Mouse (Mus musculus) cerebellum, adult 2 months (tissue): ENCODE measurements at regions not wholly inside any gene's neighbourhood (a gene's known extent, or its start where the extent isn't known, plus 50 kb on each side); places are given as distances from the start of the nearest gene placed in this dataset.

Experiments
- CTCF ChIP-seq: fragments of 200-500 bp; IDR thresholded peaks from 2 replicates; pipeline ENCODE4 v1.5.1; 2011; ENCODE audit warnings: low read depth, mild to moderate bottlenecking, control low read depth, low read length, moderate library complexity, borderline replicate concordance; ENCODE audit not compliant: insufficient read depth
- POLR2A ChIP-seq: fragments of 200-500 bp; IDR thresholded peaks from 2 replicates; pipeline ENCODE4 v1.6.1; 2011; ENCODE audit warnings: low read length, control low read depth, borderline replicate concordance; ENCODE audit not compliant: insufficient read depth

DNA sequence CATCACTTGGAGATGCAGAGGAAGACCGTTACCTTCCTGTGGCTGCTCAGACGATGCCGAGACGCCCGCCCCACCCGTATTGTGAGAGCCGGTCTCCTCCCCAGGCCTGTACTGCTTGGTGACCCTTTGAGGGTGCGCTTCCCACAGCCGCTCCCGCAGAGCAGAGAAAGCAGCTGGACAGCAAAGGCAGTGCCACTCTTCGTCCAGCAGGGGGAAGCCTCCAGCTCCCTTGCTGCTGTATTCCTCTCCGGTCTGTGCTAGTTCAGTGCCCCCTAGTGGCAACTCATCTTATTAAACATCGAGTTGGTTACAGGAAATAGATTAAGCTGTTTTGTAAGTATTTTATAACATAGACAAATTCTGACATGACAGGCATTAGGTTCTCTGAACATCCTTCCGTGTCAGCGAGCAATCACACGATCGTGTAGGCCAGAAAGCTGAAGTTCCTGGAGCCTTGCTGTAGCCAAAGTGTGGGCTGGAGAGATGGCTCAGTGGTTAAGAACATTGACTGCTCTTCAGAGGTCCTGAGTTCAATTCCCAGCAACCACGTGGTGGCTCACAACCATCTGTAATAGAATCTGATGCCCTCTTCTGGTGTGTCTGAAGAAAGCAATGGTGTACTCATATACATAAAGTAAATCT is 118.9 kb downstream of the Slc38a4 start:
- peak; percentile 100 for TF ChIP-seq CTCF
- TF ChIP-seq POLR2A: no peak
